Mouse (Mus musculus): ENCODE measurements around the gene Ssc5d. TPM values are rescaled to one million over a fixed set of nuclear protein-coding genes. Genes with fewer than 3 reads are reported as not detected.
A peak's percentile ranks its signal among the peaks of the same experiment; 100 is the strongest.

Ssc5d gene
- polyA plus RNA-seq, 1 experiment, result 4.5 TPM

- H3K27ac ChIP-seq (ENCODE audit: insufficient read depth, low read depth, low read length), result no peak overlapping the region
- WGBS, result 52% methylated on average over 10 of the region's 10 CpGs
- no peaks in the 10 kb centered on the region for H3K27me3 ChIP-seq (ENCODE audit: control insufficient read depth, insufficient read depth, low read length)
- H3K4me1 ChIP-seq (ENCODE audit: control insufficient read depth, insufficient read depth, insufficient read length, low read length), result 0 out of 2 replicates have a peak, but pooled peaks cover 1% of the 10 kb centered on the region
- H3K36me3 ChIP-seq (ENCODE audit: control insufficient read depth, insufficient read depth, low read length), result no peaks in the 10 kb centered on the region
- TF ChIP-seq CTCF (IDR thresholded peaks at IDR 0.05; ENCODE audit: extremely low read depth, insufficient read length, insufficient replicate concordance, low read depth, low read length), result no peak
- no peak for TF ChIP-seq POLR2A (IDR thresholded peaks at IDR 0.05; ENCODE audit: low read depth, low read length)
- H3K4me3 ChIP-seq (ENCODE audit: low read depth, low read length), result no peak overlapping the region
Observed at GRCm38 (mm10) chr7:4936832-4937231, 11.2 kb downstream of the Ssc5d start.

GRCm38 (mm10) chr7:4937392-4937791 lies 11.8 kb downstream of the Ssc5d start:
- 0 out of 2 replicates have a peak, but pooled peaks cover 1% of the 10 kb centered on the region for H3K4me1 ChIP-seq (ENCODE audit: control insufficient read depth, insufficient read depth, insufficient read length, low read length)
- WGBS, result 70% methylated on average over 11 of the region's 11 CpGs
- H3K36me3 ChIP-seq (ENCODE audit: control insufficient read depth, insufficient read depth, low read length), result no peaks in the 10 kb centered on the region
- TF ChIP-seq CTCF (IDR thresholded peaks at IDR 0.05; ENCODE audit: extremely low read depth, insufficient read length, insufficient replicate concordance, low read depth, low read length) (no peak), POLR2A (IDR thresholded peaks at IDR 0.05; ENCODE audit: low read depth, low read length) (no peak)
- H3K4me3 ChIP-seq (ENCODE audit: low read depth, low read length), result no peak overlapping the region
- no peak overlapping the region for H3K27ac ChIP-seq (ENCODE audit: insufficient read depth, low read depth, low read length)
- H3K27me3 ChIP-seq (ENCODE audit: control insufficient read depth, insufficient read depth, low read length), result no peaks in the 10 kb centered on the region

- Histone ChIP-seq H3K27me3 (ENCODE audit: control insufficient read depth, insufficient read depth, low read length) (no peaks in the 10 kb centered on the region), H3K4me1 (ENCODE audit: control insufficient read depth, insufficient read depth, insufficient read length, low read length) (peaks cover 3% of the 10 kb centered on the region), H3K27ac (ENCODE audit: insufficient read depth, low read depth, low read length) (no peak overlapping the region), H3K4me3 (ENCODE audit: low read depth, low read length) (no peak overlapping the region), H3K36me3 (ENCODE audit: control insufficient read depth, insufficient read depth, low read length) (no peaks in the 10 kb centered on the region)
- 39% methylated on average over 2 of the region's 2 CpGs for WGBS
- TF ChIP-seq POLR2A (IDR thresholded peaks at IDR 0.05; ENCODE audit: low read depth, low read length), result no peak
- peak; percentile 84; the same call in 1 of the 2 replicates for TF ChIP-seq CTCF (IDR thresholded peaks at IDR 0.05; ENCODE audit: extremely low read depth, insufficient read length, insufficient replicate concordance, low read depth, low read length)
Observed at GRCm38 (mm10) chr7:4938456-4938855, 12.9 kb downstream of the Ssc5d start.

- H3K27me3 ChIP-seq (ENCODE audit: control insufficient read depth, insufficient read depth, low read length), result no peaks in the 10 kb centered on the region
- H3K4me3 ChIP-seq (ENCODE audit: low read depth, low read length), result no peak overlapping the region
- H3K4me1 ChIP-seq (ENCODE audit: control insufficient read depth, insufficient read depth, insufficient read length, low read length), result peaks cover 6% of the 10 kb centered on the region
- no peak overlapping the region for H3K27ac ChIP-seq (ENCODE audit: insufficient read depth, low read depth, low read length)
- WGBS, result 10% methylated on average over 9 of the region's 9 CpGs
- no peak for TF ChIP-seq POLR2A (IDR thresholded peaks at IDR 0.05; ENCODE audit: low read depth, low read length)
- TF ChIP-seq CTCF (IDR thresholded peaks at IDR 0.05; ENCODE audit: extremely low read depth, insufficient read length, insufficient replicate concordance, low read depth, low read length), result peak; percentile 94; the same call in 1 of the 2 replicates
- no peaks in the 10 kb centered on the region for H3K36me3 ChIP-seq (ENCODE audit: control insufficient read depth, insufficient read depth, low read length)
Observed at GRCm38 (mm10) chr7:4940068-4940479, 14.5 kb downstream of the Ssc5d start.

GRCm38 (mm10) chr7:4942673-4943072 lies 17.1 kb downstream of the Ssc5d start:
- TF ChIP-seq POLR2A (IDR thresholded peaks at IDR 0.05; ENCODE audit: low read depth, low read length) (no peak), CTCF (IDR thresholded peaks at IDR 0.05; ENCODE audit: extremely low read depth, insufficient read length, insufficient replicate concordance, low read depth, low read length) (no peak)
- no peaks in the 10 kb centered on the region for H3K27me3 ChIP-seq (ENCODE audit: control insufficient read depth, insufficient read depth, low read length)
- peaks cover 6% of the 10 kb centered on the region for H3K4me1 ChIP-seq (ENCODE audit: control insufficient read depth, insufficient read depth, insufficient read length, low read length)
- 34% methylated on average over 5 of the region's 5 CpGs for WGBS
- H3K4me3 ChIP-seq (ENCODE audit: low read depth, low read length), result no peak overlapping the region
- no peak overlapping the region for H3K27ac ChIP-seq (ENCODE audit: insufficient read depth, low read depth, low read length)
- H3K36me3 ChIP-seq (ENCODE audit: control insufficient read depth, insufficient read depth, low read length), result no peaks in the 10 kb centered on the region

- Histone ChIP-seq H3K4me1 (ENCODE audit: control insufficient read depth, insufficient read depth, insufficient read length, low read length) (peaks cover 6% of the 10 kb centered on the region), H3K4me3 (ENCODE audit: low read depth, low read length) (peak overlapping the region; percentile 63), H3K27ac (ENCODE audit: insufficient read depth, low read depth, low read length) (no peak overlapping the region), H3K36me3 (ENCODE audit: control insufficient read depth, insufficient read depth, low read length) (no peaks in the 10 kb centered on the region), H3K27me3 (ENCODE audit: control insufficient read depth, insufficient read depth, low read length) (no peaks in the 10 kb centered on the region)
- peak; percentile 98 for TF ChIP-seq CTCF (IDR thresholded peaks at IDR 0.05; ENCODE audit: extremely low read depth, insufficient read length, insufficient replicate concordance, low read depth, low read length)
- TF ChIP-seq POLR2A (IDR thresholded peaks at IDR 0.05; ENCODE audit: low read depth, low read length), result no peak
- 6% methylated on average over 15 of the region's 15 CpGs for WGBS
Observed at GRCm38 (mm10) chr7:4943223-4943815, 17.7 kb downstream of the Ssc5d start.

- H3K4me1 ChIP-seq (ENCODE audit: control insufficient read depth, insufficient read depth, insufficient read length, low read length), result peaks cover 4% of the 10 kb centered on the region
- no peak overlapping the region for H3K4me3 ChIP-seq (ENCODE audit: low read depth, low read length)
- 18% methylated on average over 2 of the region's 2 CpGs for WGBS
- TF ChIP-seq POLR2A (IDR thresholded peaks at IDR 0.05; ENCODE audit: low read depth, low read length) (no peak), CTCF (IDR thresholded peaks at IDR 0.05; ENCODE audit: extremely low read depth, insufficient read length, insufficient replicate concordance, low read depth, low read length) (no peak)
- no peaks in the 10 kb centered on the region for H3K36me3 ChIP-seq (ENCODE audit: control insufficient read depth, insufficient read depth, low read length)
- H3K27ac ChIP-seq (ENCODE audit: insufficient read depth, low read depth, low read length), result no peak overlapping the region
- H3K27me3 ChIP-seq (ENCODE audit: control insufficient read depth, insufficient read depth, low read length), result no peaks in the 10 kb centered on the region
Observed at GRCm38 (mm10) chr7:4947855-4948254, 22.3 kb downstream of the Ssc5d start.

Measured in small intestine, adult 2 months (tissue).